Mouse (Mus musculus): ENCODE data around the gene Mfn1. TPM values are rescaled to one million over a fixed set of nuclear protein-coding genes. Genes with fewer than 3 reads are reported as not detected.

Mfn1 gene
- polyA plus RNA-seq (2015; fragmentation: Nextera tagmentation; extraction: Ambion mirVana), result 14.0 and 23.9 TPM in 2 replicates

DNA sequence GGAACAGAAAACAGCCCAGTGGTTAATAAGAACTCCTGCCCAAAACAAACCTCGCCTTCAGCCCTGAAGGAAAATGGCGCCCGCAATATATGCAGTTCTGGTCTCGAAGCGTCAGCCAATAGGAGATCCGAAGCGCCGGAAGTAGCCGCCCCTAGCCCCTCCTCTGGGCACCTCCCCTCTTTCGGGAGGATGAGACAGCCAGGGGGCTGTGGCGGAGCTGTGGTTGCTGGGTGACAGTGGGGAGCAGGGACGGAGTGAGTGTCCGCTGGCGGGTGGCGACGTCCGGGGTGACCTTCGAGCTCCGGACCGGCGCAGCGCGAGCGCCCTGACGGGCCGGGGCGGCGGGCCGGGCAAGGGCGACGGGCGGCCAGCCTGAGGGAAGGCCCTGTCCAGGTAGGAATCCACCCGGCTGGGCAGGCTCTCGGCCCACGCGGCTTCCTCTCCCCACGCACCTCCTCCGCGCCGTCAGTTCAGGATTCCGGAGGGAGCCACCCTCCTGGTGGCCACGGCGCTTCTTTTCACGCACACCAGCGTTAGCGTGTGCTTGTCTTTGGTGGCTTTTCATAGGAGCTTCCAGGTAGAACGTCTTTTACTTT is at the start of gene Mfn1:
Mfn1 (plus strand) TSS at position 163 of the 596 bp plus-strand sequence.

DNA sequence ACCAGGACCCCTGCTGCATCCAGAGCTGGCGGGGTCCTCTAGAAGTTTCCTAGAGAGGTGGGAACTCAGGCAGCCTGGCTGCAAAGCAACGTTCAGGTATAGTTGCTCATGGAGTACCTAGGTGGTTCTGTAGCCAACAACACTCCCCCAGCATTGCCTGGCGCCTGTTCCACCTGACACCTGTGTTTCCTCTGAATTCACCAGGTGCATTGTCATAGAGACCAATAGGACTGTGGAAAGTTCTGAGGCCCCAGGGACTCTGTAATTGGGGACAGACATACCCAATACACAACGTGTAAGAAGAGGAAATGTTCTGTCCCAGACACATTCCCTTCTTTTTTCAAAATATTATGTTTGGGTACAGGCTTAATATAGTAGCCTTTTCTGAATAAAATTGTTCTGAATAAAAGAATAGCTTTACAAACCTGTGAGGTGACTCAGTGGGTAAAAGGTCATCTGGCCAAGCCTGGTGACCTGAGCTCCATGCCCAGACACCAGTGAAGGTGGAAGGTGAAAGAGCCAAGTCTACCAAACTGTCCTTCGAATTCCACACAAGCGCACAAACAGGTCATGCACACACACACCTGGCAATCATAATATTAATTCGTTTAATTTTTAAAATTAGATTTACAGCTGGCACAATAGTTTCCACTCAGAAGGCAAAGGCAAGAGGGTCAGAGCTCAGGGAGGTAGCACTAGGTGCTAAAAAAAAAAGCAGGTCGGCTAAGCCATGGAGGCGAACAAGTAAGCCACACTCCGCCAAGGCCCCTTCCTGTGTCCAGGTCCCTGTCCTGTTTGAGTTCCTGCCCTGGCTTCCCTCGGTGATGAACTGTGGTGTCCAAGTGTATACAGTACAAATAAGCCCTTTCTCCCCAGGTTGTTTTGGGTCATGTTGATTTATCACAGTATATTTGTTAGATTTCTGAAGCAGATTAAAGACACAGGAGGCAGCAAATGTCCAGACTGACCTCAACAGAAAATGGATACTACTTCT is 36.9 kb upstream of the Mfn1 start, which contains the start of gene Kcnmb3:
Kcnmb3 (minus strand) TSS at position 135 of the 994 bp plus-strand sequence.

DNA sequence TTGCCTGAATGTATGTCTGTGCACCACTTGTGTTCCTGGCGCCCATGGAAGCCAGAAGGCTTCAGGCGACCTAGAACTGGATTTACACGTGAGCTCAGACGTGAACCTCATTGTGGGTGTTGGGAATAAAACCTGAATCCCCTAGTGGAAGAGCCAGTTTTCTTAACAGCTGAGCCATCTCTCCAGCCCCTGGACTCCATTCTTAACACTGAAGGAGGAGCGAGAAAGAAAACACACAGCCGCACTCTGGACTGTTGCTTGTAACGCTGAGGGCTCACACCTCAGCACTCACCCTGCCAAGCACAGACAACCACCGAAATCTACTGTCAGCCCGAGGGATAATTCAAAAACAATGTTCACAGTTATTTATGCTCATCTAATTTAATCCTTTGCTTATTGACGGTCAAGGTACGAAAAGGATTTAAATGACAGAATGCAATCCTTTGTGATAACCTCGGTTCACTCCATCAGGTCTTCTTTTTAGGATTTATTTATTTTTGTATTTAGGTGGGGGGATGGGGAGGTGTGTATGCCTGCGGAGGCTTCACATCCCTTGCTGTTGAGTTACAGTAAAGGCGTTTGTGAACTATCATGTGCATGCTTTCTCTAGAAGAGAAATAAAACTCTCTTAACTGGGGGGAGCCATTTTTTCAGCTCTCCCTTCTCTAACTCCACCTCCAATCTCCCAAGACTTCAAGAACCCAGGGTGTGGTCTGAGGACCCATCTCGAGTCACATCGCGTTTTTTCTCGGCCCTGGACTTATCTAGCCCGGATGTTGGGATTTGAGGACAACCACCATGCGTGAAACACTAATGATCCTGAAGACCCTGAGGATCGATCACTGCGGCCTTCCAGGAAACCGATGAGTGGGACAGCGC is 19.5 kb upstream of the Mfn1 start, which contains the start of gene Zfp639:
Zfp639 (plus strand) TSS at position 764 of the 879 bp plus-strand sequence.

DNA sequence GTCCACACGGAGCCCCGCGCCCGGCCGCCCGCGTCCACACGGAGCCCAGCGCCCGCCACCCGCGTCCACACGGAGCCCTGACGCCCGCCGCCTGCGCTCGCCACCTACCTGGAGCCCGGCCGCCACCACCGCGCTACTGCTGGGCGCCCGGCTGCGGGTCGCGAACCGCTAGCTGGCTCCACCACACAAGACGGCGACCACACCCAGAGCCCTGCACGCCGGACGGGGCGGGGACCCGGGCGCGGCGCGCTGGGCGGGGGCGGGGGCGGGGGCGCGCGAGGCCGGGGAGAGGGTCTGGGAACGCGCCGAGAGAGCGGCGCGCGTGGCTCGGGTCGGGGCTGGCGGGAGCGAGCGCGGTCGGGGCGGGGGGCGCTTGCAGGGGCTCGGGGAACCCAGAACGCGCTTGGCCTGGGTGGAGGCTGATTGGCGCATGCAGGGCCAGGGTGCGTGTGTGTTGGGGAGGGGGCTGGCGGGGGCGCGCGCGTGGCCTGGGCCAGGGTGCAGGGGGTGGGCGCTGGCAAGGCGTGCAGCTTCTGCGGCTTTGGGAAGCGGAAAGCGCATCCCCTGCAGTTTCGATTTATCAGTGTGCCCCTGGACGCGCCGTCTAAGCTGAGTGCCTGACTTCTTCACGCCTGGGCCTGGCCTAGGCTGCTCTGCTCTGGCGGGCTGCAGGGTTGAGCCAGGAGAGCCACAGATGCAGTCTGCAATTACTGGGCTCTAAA is 87.2 kb downstream of the Mfn1 start, which contains the start of gene Gnb4:
Gnb4 (minus strand) TSS at position 255 of the 722 bp plus-strand sequence.

Other genes with a start within 250 kb of the Mfn1 start
- 6.9 and 8.1 TPM in 2 replicates for gene Zmat3, start 163.5 kb upstream of the Mfn1 start, polyA plus RNA-seq (2015; fragmentation: Nextera tagmentation; extraction: Ambion mirVana)
- 6.6 and 7.1 TPM in 2 replicates for gene Pik3ca, start 131.8 kb upstream of the Mfn1 start, polyA plus RNA-seq (2015; fragmentation: Nextera tagmentation; extraction: Ambion mirVana)
- not detected in 2 replicates for gene Kcnmb3, start 37.2 kb upstream of the Mfn1 start, polyA plus RNA-seq (2015; fragmentation: Nextera tagmentation; extraction: Ambion mirVana)
- 25.3 and 29.8 TPM in 2 replicates for gene Zfp639, start 19.2 kb upstream of the Mfn1 start, polyA plus RNA-seq (2015; fragmentation: Nextera tagmentation; extraction: Ambion mirVana)
- gene Gnb4, start 87.1 kb downstream of the Mfn1 start, polyA plus RNA-seq (2015; fragmentation: Nextera tagmentation; extraction: Ambion mirVana), result 50.3 and 51.5 TPM in 2 replicates
- gene Actl6a, start 176.8 kb downstream of the Mfn1 start, polyA plus RNA-seq (2015; fragmentation: Nextera tagmentation; extraction: Ambion mirVana), result 51.9 and 58.5 TPM in 2 replicates
- gene Ndufb5, start 207.5 kb downstream of the Mfn1 start, polyA plus RNA-seq (2015; fragmentation: Nextera tagmentation; extraction: Ambion mirVana), result 303 and 315 TPM in 2 replicates
- 17.6 and 18.9 TPM in 2 replicates for gene Mrpl47, start 208.1 kb downstream of the Mfn1 start, polyA plus RNA-seq (2015; fragmentation: Nextera tagmentation; extraction: Ambion mirVana)